Mouse (Mus musculus) stomach, postnatal 0 days (tissue): Measurements from ENCODE around the gene Xirp2.

Source experiments
- CTCF ChIP-seq: IDR thresholded peaks from 2 replicates; pipeline ENCODE4 v1.5.1; 2016; ENCODE audit warnings: antibody characterized with exemption, low read depth, mild to moderate bottlenecking, moderate library complexity
- EP300 ChIP-seq: optimal IDR thresholded peaks from 2 replicates; pipeline ENCODE3; 2016; ENCODE audit warnings: antibody characterized with exemption

DNA sequence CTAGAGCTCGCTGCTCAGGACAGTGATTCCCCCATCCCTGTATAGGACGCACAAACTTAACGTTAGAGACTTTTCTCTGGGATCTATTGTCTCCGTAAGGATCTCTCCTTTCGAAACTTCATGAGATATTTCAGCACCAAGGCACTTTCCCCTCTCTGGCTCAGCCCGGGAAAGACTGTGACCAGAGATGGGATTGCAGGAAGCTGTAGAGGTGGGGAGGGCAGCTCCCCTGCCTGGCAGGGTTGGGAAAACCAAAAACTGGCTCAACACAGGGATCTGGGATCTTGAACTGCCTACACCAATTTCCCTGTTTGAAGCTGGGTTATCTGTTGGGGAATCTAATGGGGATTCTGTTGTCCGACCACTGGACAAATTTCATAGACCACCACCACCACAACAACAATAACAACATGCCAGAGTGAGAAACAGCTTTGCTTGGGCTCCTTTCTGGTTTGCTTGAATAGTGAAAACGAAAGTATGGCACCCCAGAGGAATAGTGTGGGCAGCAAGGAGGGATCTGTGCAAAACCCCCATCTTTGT, 121.4 kb downstream of the Xirp2 start:
- TF ChIP-seq EP300 (no peak), CTCF (no peak)
